Mouse (Mus musculus) MEL (cell line): Measurements from ENCODE around the gene Slc24a4. TPM values are rescaled to one million over a fixed set of nuclear protein-coding genes. Genes with fewer than 3 reads are reported as not detected.

Experiments
- DNase-seq: peaks from one replicate; pipeline ENCODE4 v3.0.0; 2011; ENCODE audit warnings: low read depth, low spot score
- H3K27ac ChIP-seq: 2 replicates; pipeline ENCODE4 v1.5.1; 2012; ENCODE audit warnings: low read depth, mild to moderate bottlenecking, control low read depth, low read length, moderate library complexity; ENCODE audit not compliant: control insufficient read depth
- H3K27me3 ChIP-seq, 2 experiments: fragments of 150-350 bp in 1 of 2; sonication (generic) in 1 of 2; 2 replicates each; pipeline ENCODE4 v1.6.1; 2012; ENCODE audit warnings: low read length in 2 of 2, mild to moderate bottlenecking in 2 of 2, improper control_type of control experiment in 1 of 2, moderate library complexity in 1 of 2; ENCODE audit not compliant: insufficient read depth in 2 of 2, control insufficient read depth in 1 of 2
- H3K36me3 ChIP-seq, 2 experiments: 2 replicates each; pipeline ENCODE4 v1.6.1; 2012 to 2014; ENCODE audit warnings: low read length in 2 of 2, improper control_type of control experiment in 1 of 2, inconsistent platforms in 1 of 2, mild to moderate bottlenecking in 1 of 2; ENCODE audit not compliant: insufficient read depth in 2 of 2, control insufficient read depth in 1 of 2
- H3K4me1 ChIP-seq, 2 experiments: fragments of 150-350 bp in 1 of 2; sonication (generic) in 1 of 2; 2 replicates each; pipeline ENCODE4 v1.6.1; 2012; ENCODE audit warnings: low read length in 2 of 2, improper control_type of control experiment in 1 of 2, mild to moderate bottlenecking in 1 of 2; ENCODE audit not compliant: insufficient read depth in 2 of 2, control insufficient read depth in 1 of 2
- H3K4me3 ChIP-seq, 2 experiments: fragments of 150-350 bp in 1 of 2; sonication (generic) in 1 of 2; 2 replicates each; pipeline ENCODE4 v1.5.1; 2012; ENCODE audit warnings: low read depth in 2 of 2, low read length in 2 of 2, mild to moderate bottlenecking in 2 of 2, moderate library complexity in 2 of 2, control low read depth in 1 of 2, improper control_type of control experiment in 1 of 2; ENCODE audit not compliant: control insufficient read depth in 1 of 2, insufficient read depth in 1 of 2
- H3K79me2 ChIP-seq: 2 replicates; pipeline ENCODE4 v1.6.1; 2012; ENCODE audit warnings: mild to moderate bottlenecking, low read length, moderate library complexity; ENCODE audit not compliant: control insufficient read depth, poor library complexity, insufficient read depth
- H3K9ac ChIP-seq: 2 replicates; pipeline ENCODE4 v1.6.1; 2012; ENCODE audit warnings: low read depth, mild to moderate bottlenecking, control low read depth, low read length, moderate library complexity; ENCODE audit not compliant: control insufficient read depth, poor library complexity, severe bottlenecking
- H3K9me3 ChIP-seq: fragments of 150-350 bp; sonication (generic); replicated peaks from 2 replicates; pipeline ENCODE4 v1.6.1; 2012; ENCODE audit warnings: mild to moderate bottlenecking, low read length, improper control_type of control experiment, moderate library complexity; ENCODE audit not compliant: insufficient read depth
- BHLHE40 ChIP-seq: IDR thresholded peaks from 2 replicates; pipeline ENCODE4 v1.6.1; 2012; ENCODE audit warnings: low read depth, mild to moderate bottlenecking, inconsistent platforms, low read length, improper control_type of control experiment, borderline replicate concordance
- CHD2 ChIP-seq: IDR thresholded peaks from 2 replicates; pipeline ENCODE4 v1.6.1; 2011; ENCODE audit warnings: low read length, improper control_type of control experiment
- CTCF ChIP-seq, 3 experiments: IDR thresholded peaks in 2 of 3; conservative IDR thresholded peaks in 1 of 3; 2 replicates each; pipeline ENCODE4 v1.5.1; 2011 to 2012; ENCODE audit warnings: low read length in 3 of 3, low read depth in 2 of 3, mild to moderate bottlenecking in 2 of 3, improper control_type of control experiment in 1 of 3, inconsistent platforms in 1 of 3, mixed read lengths in 1 of 3, moderate library complexity in 1 of 3; ENCODE audit not compliant: control insufficient read depth in 1 of 3, insufficient read depth in 1 of 3, poor library complexity in 1 of 3, severe bottlenecking in 1 of 3
- E2F4 ChIP-seq: IDR thresholded peaks from 2 replicates; pipeline ENCODE4 v1.6.1; 2011; ENCODE audit warnings: low read depth, low read length, improper control_type of control experiment, borderline replicate concordance
- GABPA ChIP-seq: IDR thresholded peaks from 2 replicates; pipeline ENCODE4 v1.6.1; 2012; ENCODE audit warnings: low read depth, mild to moderate bottlenecking, inconsistent platforms, low read length, improper control_type of control experiment, moderate library complexity
- GATA1 ChIP-seq: IDR thresholded peaks from 2 replicates; pipeline ENCODE4 v1.6.1; 2011; ENCODE audit warnings: low read depth, low read length, improper control_type of control experiment
- HCFC1 ChIP-seq: IDR thresholded peaks from 2 replicates; pipeline ENCODE4 v1.6.1; 2012; ENCODE audit warnings: low read depth, mild to moderate bottlenecking, inconsistent platforms, low read length, improper control_type of control experiment, moderate library complexity
- KAT2A ChIP-seq: conservative IDR thresholded peaks from 2 replicates; pipeline ENCODE4 v1.6.1; 2012; ENCODE audit warnings: low read depth, low read length, improper control_type of control experiment, inconsistent platforms
- MAFK ChIP-seq: IDR thresholded peaks from 2 replicates; pipeline ENCODE4 v1.6.1; 2011; ENCODE audit warnings: low read depth, mild to moderate bottlenecking, low read length, improper control_type of control experiment, borderline replicate concordance
- MAZ ChIP-seq: IDR thresholded peaks from 2 replicates; pipeline ENCODE4 v1.6.1; 2012; ENCODE audit warnings: low read depth, mild to moderate bottlenecking, inconsistent platforms, low read length, improper control_type of control experiment
- MYB ChIP-seq: IDR thresholded peaks from 2 replicates; pipeline ENCODE4 v1.6.1; 2011; ENCODE audit warnings: mild to moderate bottlenecking, low read depth, low read length, improper control_type of control experiment
- NELFE ChIP-seq: IDR thresholded peaks from 2 replicates; pipeline ENCODE4 v1.6.1; 2011; ENCODE audit warnings: low read depth, low read length, improper control_type of control experiment
- NRF1 ChIP-seq: IDR thresholded peaks from 2 replicates; pipeline ENCODE4 v1.6.1; 2014; ENCODE audit warnings: low read depth, mild to moderate bottlenecking, inconsistent platforms, low read length, improper control_type of control experiment, moderate library complexity; ENCODE audit not compliant: poor library complexity, insufficient read depth, severe bottlenecking
- POLR2A ChIP-seq, 2 experiments: IDR thresholded peaks; 2 replicates each; pipeline ENCODE4 v1.6.1; 2011 to 2012; ENCODE audit warnings: low read length in 2 of 2, mild to moderate bottlenecking in 2 of 2, control low read depth in 1 of 2, improper control_type of control experiment in 1 of 2, low read depth in 1 of 2, moderate library complexity in 1 of 2; ENCODE audit not compliant: control insufficient read depth in 1 of 2, insufficient read depth in 1 of 2, poor library complexity in 1 of 2
- POLR2AphosphoS2 ChIP-seq: IDR thresholded peaks from 2 replicates; pipeline ENCODE4 v1.6.1; 2011; ENCODE audit warnings: low read length, improper control_type of control experiment
- POLR2AphosphoS5 ChIP-seq: IDR thresholded peaks from 2 replicates; pipeline ENCODE4 v1.6.1; 2012; ENCODE audit warnings: low read depth, borderline replicate concordance, mild to moderate bottlenecking, inconsistent platforms, low read length, moderate library complexity, mixed read lengths
- RAD21 ChIP-seq: IDR thresholded peaks from 2 replicates; pipeline ENCODE4 v1.6.1; 2011; ENCODE audit warnings: mild to moderate bottlenecking, low read depth, low read length, improper control_type of control experiment
- RCOR1 ChIP-seq: IDR thresholded peaks from 2 replicates; pipeline ENCODE4 v1.6.1; 2012; ENCODE audit warnings: low read depth, mild to moderate bottlenecking, inconsistent platforms, low read length, improper control_type of control experiment
- SIN3A ChIP-seq: IDR thresholded peaks from 2 replicates; pipeline ENCODE4 v1.6.1; 2012; ENCODE audit warnings: low read length, improper control_type of control experiment, inconsistent platforms
- SMC3 ChIP-seq: IDR thresholded peaks from 2 replicates; pipeline ENCODE4 v1.6.1; 2011; ENCODE audit warnings: low read depth, low read length, improper control_type of control experiment
- UBTF ChIP-seq: IDR thresholded peaks from 2 replicates; pipeline ENCODE4 v1.6.1; 2012; ENCODE audit warnings: low read depth, mild to moderate bottlenecking, inconsistent platforms, low read length, improper control_type of control experiment, moderate library complexity, borderline replicate concordance; ENCODE audit not compliant: insufficient read depth
- ZKSCAN1 ChIP-seq: IDR thresholded peaks from 2 replicates; pipeline ENCODE4 v1.6.1; 2012; ENCODE audit warnings: low read depth, mild to moderate bottlenecking, inconsistent platforms, low read length, improper control_type of control experiment, moderate library complexity
- polyA plus RNA-seq, 2 experiments: library from polyadenylated mRNA; stranded (reverse) in 1 of 2; unstranded in 1 of 2; fragments of >175 nt in 1 of 2; fragments of >200 nt in 1 of 2; gene quantifications; 2 replicates each; pipeline versions ENCODE4 v1.2.1 to v1.2.4; 2012; ENCODE audit warnings: low replicate concordance in 2 of 2, low read depth in 1 of 2; ENCODE audit not compliant: insufficient read length in 2 of 2, insufficient read depth in 1 of 2, missing spikeins in 1 of 2
- total RNA-seq: library from RNA; depleted of rRNA; stranded (reverse); fragments of 300-350 nt; gene quantifications from 2 replicates; pipeline ENCODE4 v1.2.3, GENCODE M21; 2012

The Slc24a4 gene
- total and polyA plus RNA-seq, 3 experiments: not detected

DNA sequence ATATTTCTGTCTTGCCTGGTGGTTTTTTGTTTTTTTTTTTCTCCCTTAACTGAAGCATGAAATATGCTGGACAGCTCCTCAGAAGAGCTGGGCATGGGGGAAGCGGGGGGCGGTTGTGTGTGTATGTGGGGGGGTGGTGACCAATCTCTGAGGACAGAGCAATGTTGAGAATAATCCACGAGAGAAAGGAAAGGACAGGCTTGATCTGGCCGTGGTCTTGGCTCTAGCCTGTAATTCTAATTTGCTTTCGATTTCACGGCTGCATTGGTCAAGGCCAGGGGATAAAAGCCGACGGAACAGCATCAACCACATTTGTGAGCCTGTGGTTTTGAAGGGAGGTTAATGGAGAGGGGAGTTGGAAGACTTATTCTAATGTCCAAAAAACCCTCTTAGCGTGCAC, 54.7 kb downstream of the Slc24a4 start:
- no peaks in the 10 kb centered on the region for H3K36me3 ChIP-seq
- TF ChIP-seq KAT2A: no peak
- no peak for TF ChIP-seq RAD21
- TF ChIP-seq MYB: no peak
- H3K4me3 ChIP-seq: no peak overlapping the region
- H3K4me1 ChIP-seq: no peaks in the 10 kb centered on the region
- no peaks in the 10 kb centered on the region for H3K27me3 ChIP-seq
- H3K9me3 ChIP-seq: no peaks in the 10 kb centered on the region
- H3K27ac ChIP-seq: no peak overlapping the region
- no peak for DNase-seq
- H3K79me2 ChIP-seq: no peaks in the 10 kb centered on the region
- H3K9ac ChIP-seq: no peak overlapping the region

- no peaks in the 10 kb centered on the region for H3K79me2 ChIP-seq
- no peaks in the 10 kb centered on the region for H3K4me1 ChIP-seq
- H3K36me3 ChIP-seq: no peaks in the 10 kb centered on the region
- DNase-seq: no peak
- no peaks in the 10 kb centered on the region for H3K27me3 ChIP-seq
- no peaks in the 10 kb centered on the region for H3K9me3 ChIP-seq
- no peak overlapping the region for H3K4me3 ChIP-seq
- H3K27ac ChIP-seq: no peak overlapping the region
- H3K9ac ChIP-seq: no peak overlapping the region
- no peak for TF ChIP-seq BHLHE40
Measured at GRCm38 (mm10) chr12:102190820-102191219, 62.3 kb downstream of the Slc24a4 start.

DNA sequence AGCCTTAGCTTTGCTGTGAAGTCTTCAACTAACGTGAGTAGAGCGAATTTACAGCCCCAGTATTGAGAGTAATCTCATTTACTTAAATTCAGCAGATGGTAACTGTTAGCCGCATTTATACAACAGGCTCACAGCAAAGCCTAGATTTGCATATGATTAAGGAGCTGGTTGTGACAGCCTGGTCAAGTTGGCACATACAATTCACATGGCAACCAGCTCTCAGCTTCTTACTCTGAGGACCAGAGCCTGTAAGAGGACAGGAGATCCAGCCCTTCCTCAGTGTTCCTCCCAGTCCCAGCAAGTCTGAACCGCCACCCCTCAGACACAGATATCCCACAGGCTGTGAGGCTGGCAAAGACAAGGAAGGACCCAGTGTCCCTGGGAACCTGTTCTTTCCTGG, 73.0 kb downstream of the Slc24a4 start:
- no peaks in the 10 kb centered on the region for H3K36me3 ChIP-seq
- TF ChIP-seq POLR2AphosphoS5 (no peak), NRF1 (no peak), KAT2A (no peak), POLR2AphosphoS2 (no peak), CHD2 (no peak), MAZ (no peak), GATA1 (no peak), E2F4 (no peak), MAFK (no peak), RCOR1 (no peak), GABPA (no peak), UBTF (no peak), POLR2A (IDR thresholded peaks at IDR 0.05; ENCODE audit: control insufficient read depth in 1 of 2, insufficient read depth in 1 of 2, low read depth in 1 of 2, low read length in 2 of 2, poor library complexity in 1 of 2) (no peak), SIN3A (no peak), NELFE (no peak), CTCF (IDR thresholded peaks at IDR 0.05 in 2 of 3, conservative IDR thresholded peaks at IDR 0.05 in 1 of 3; ENCODE audit: control insufficient read depth in 1 of 3, insufficient read depth in 1 of 3, low read depth in 2 of 3, low read length in 3 of 3, poor library complexity in 1 of 3, severe bottlenecking in 1 of 3) (no peak), HCFC1 (no peak), RAD21 (no peak), SMC3 (no peak), ZKSCAN1 (no peak)
- peaks cover 0 to 2% of the 10 kb centered on the region in 2 experiments; a peak in 2 of 4 replicates for H3K27me3 ChIP-seq
- H3K79me2 ChIP-seq: no peaks in the 10 kb centered on the region
- H3K27ac ChIP-seq: no peak overlapping the region
- H3K4me3 ChIP-seq: no peak overlapping the region
- H3K9me3 ChIP-seq: no peaks in the 10 kb centered on the region
- H3K4me1 ChIP-seq: no peaks in the 10 kb centered on the region
- no peak overlapping the region for H3K9ac ChIP-seq
- DNase-seq: no peak
